Mouse (Mus musculus) layer of hippocampus, postnatal 36 days (tissue): Measurements from ENCODE around the gene Zfp112. TPM values are rescaled to one million over a fixed set of nuclear protein-coding genes. Genes with fewer than 3 reads are reported as not detected.
A peak's percentile ranks its signal among the peaks of the same experiment; 100 is the strongest.
"Not testable (repeated sequence)": the region's sequence is repeated elsewhere in the genome, so short reads cannot be mapped to it uniquely, and the experiment has no call there.

Experiments
- DNase-seq, 2 experiments: peaks; one replicate each; pipeline ENCODE4 v3.0.0; 2022
- total RNA-seq, 2 experiments: library from RNA; stranded (reverse); gene quantifications; 2 replicates each; pipeline ENCODE4 v1.2.3; 2021

Zfp112 gene
- total RNA-seq = 10 to 100 TPM; 12.1 to 12.3 TPM

GRCm38 (mm10) chr7:24112156-24112856, at the start of gene Zfp112:
TSS of gene Zfp112 (plus strand) at chr7:24112314.
- peak; percentile 81 to 84 for DNase-seq

GRCm38 (mm10) chr7:24074424-24074823, 37.7 kb upstream of the Zfp112 start:
- not testable (repeated sequence) for DNase-seq

- peak; percentile 92 to 95 for DNase-seq
Measured at GRCm38 (mm10) chr7:24081634-24082431, 30.3 kb upstream of the Zfp112 start, which contains the start of gene Zfp180. TSS of gene Zfp180 (plus strand) at chr7:24081924.

- DNase-seq = no peak
Measured at GRCm38 (mm10) chr7:24082457-24083235, 29.5 kb upstream of the Zfp112 start.

- no peak for DNase-seq
Measured at GRCm38 (mm10) chr7:24086871-24087270, 25.2 kb upstream of the Zfp112 start.

GRCm38 (mm10) chr7:24087485-24088125, 24.5 kb upstream of the Zfp112 start:
- DNase-seq = no peak

- DNase-seq = no peak
Measured at GRCm38 (mm10) chr7:24104403-24104802, 7.7 kb upstream of the Zfp112 start.

GRCm38 (mm10) chr7:24105144-24105703, 6.9 kb upstream of the Zfp112 start:
- no peak for DNase-seq

- no peak for DNase-seq
Measured at GRCm38 (mm10) chr7:24110839-24111238, 1.3 kb upstream of the Zfp112 start.

GRCm38 (mm10) chr7:24111772-24112155, 350 bp upstream of the Zfp112 start:
- DNase-seq = no peak

GRCm38 (mm10) chr7:24113001-24113400, 887 bp downstream of the Zfp112 start:
- peak in 1 of 2 experiments; percentile 10 for DNase-seq

GRCm38 (mm10) chr7:24116655-24117054, 4.5 kb downstream of the Zfp112 start:
- DNase-seq = no peak

GRCm38 (mm10) chr7:24133425-24133995, 21.4 kb downstream of the Zfp112 start:
- DNase-seq = no peak

- DNase-seq = peak; percentile 91 to 92
Measured at GRCm38 (mm10) chr7:24133996-24134828, 22.1 kb downstream of the Zfp112 start, which contains the start of gene Zfp235. TSS of gene Zfp235 (plus strand) at chr7:24134169.

GRCm38 (mm10) chr7:24142566-24142965, 30.5 kb downstream of the Zfp112 start:
- no peak for DNase-seq

- no peak for DNase-seq
Measured at GRCm38 (mm10) chr7:24153272-24153671, 41.2 kb downstream of the Zfp112 start.

GRCm38 (mm10) chr7:24172191-24172590, 60.1 kb downstream of the Zfp112 start:
- DNase-seq = no peak

- peak; percentile 78 to 81 for DNase-seq
Measured at GRCm38 (mm10) chr7:24174618-24175336, 62.7 kb downstream of the Zfp112 start, which contains the start of gene Zfp114. TSS of gene Zfp114 (plus strand) at chr7:24175060.

GRCm38 (mm10) chr7:24175337-24175711, 63.2 kb downstream of the Zfp112 start:
- no peak for DNase-seq
